Mouse (Mus musculus) ovary, postnatal 36 days (tissue): Measurements from ENCODE around the gene Mybpc2.
A peak's percentile ranks its signal among the peaks of the same experiment; 100 is the strongest.

Experiments
- DNase-seq: peaks from one replicate; pipeline ENCODE4 v3.0.0; 2022; ENCODE audit warnings: low spot score, mixed read lengths

Gene Mybpc2

GRCm38 (mm10) chr7:44525126-44525832, 823 bp upstream of the Mybpc2 start:
- DNase-seq: peak; percentile 89

- DNase-seq: no peak
Measured at GRCm38 (mm10) chr7:44523056-44523455, 1.4 kb downstream of the Mybpc2 start.

GRCm38 (mm10) chr7:44521710-44522109, 2.7 kb downstream of the Mybpc2 start:
- peak; percentile 53 for DNase-seq

GRCm38 (mm10) chr7:44520990-44521389, 3.5 kb downstream of the Mybpc2 start:
- no peak for DNase-seq

GRCm38 (mm10) chr7:44519240-44519913, 5.1 kb downstream of the Mybpc2 start:
- no peak for DNase-seq

GRCm38 (mm10) chr7:44507491-44507890, 17.0 kb downstream of the Mybpc2 start:
- no peak for DNase-seq

GRCm38 (mm10) chr7:44501563-44502115, 22.8 kb downstream of the Mybpc2 start:
- DNase-seq: peak; percentile 45

- no peak for DNase-seq
Measured at GRCm38 (mm10) chr7:44500046-44500445, 24.4 kb downstream of the Mybpc2 start.

- DNase-seq: no peak
Measured at GRCm38 (mm10) chr7:44498922-44499321, 25.5 kb downstream of the Mybpc2 start.

GRCm38 (mm10) chr7:44497361-44498055, 26.9 kb downstream of the Mybpc2 start:
- no peak for DNase-seq

GRCm38 (mm10) chr7:44496771-44497109, 27.7 kb downstream of the Mybpc2 start:
- no peak for DNase-seq

- peak; percentile 97 for DNase-seq
Measured at GRCm38 (mm10) chr7:44495992-44496770, 28.3 kb downstream of the Mybpc2 start, which contains the start of the genes Emc10 and Fam71e1. Gene Emc10 (minus strand): TSS chr7:44496529. Gene Fam71e1 (plus strand): TSS chr7:44496581.

GRCm38 (mm10) chr7:44495086-44495485, 29.4 kb downstream of the Mybpc2 start:
- DNase-seq: no peak

GRCm38 (mm10) chr7:44494681-44495080, 29.8 kb downstream of the Mybpc2 start:
- DNase-seq: no peak

- peak; percentile 2 for DNase-seq
Measured at GRCm38 (mm10) chr7:44492166-44492826, 32.2 kb downstream of the Mybpc2 start.

- DNase-seq: peak; percentile 2
Measured at GRCm38 (mm10) chr7:44491391-44491790, 33.1 kb downstream of the Mybpc2 start.

GRCm38 (mm10) chr7:44490281-44490680, 34.2 kb downstream of the Mybpc2 start:
- no peak for DNase-seq

- peak; percentile 2 for DNase-seq
Measured at GRCm38 (mm10) chr7:44488545-44488944, 35.9 kb downstream of the Mybpc2 start.

GRCm38 (mm10) chr7:44487936-44488335, 36.5 kb downstream of the Mybpc2 start:
- DNase-seq: peak; percentile 1

- DNase-seq: peak; percentile 4
Measured at GRCm38 (mm10) chr7:44486927-44487575, 37.4 kb downstream of the Mybpc2 start.
